In the genomic region with DNA sequence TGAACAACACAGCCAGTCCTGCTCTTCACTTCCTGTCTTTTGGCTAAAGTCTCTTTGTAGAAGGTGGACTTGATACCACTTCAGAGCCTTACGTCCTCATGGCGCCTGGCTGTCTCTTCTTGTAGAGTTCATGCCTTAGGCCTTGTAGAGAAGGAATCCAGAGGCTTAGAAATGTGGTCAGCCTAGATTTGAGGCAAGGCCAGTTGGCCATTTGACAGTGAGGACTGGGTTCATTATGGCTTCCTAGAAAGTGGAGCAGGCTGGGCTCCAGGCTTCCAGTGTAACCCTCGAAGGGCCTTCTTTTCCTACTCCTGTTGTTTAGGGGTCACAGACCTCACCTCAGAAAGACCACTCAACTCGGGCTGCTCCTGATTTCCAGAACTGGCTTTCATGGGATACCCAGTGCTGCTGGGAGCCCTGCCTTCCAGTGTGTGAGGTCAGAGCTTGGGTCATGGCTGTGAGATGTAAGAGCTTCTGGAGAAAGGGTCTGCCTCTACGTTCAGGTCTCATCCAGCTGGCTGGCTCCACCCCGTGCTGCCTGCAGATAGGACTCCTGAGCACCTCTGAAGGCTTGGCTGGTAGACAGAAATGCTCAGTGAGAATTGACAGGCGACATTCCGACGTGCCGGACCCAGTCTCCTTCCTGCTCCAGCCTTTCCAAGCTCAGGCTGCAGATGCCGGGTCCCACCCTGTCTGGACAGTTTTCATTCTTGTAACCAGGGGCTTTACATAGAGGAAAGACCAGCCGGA, we compare ENCODE assay signal across 20 mouse cellular contexts. TPM values are rescaled to one million over a fixed set of nuclear protein-coding genes. Genes with fewer than 3 reads are reported as not detected.
DNase-seq lines count a peak whose midpoint lies in the region; ATAC-seq lines count a peak whose summit lies in the region.
"Had no signal": no experiment of that assay in that cellular context is flagged by ENCODE, and none has a peak within 500 bp of the region (broad histone marks: within the 10 kb centered on the region; RNA-seq: fewer than 3 reads in every experiment).

No protein-coding gene starts in this region.

- H3K27ac ChIP-seq in heart, embryonic 11.5 days (ENCODE audit: low read depth, low read length), result peak overlapping the region; percentile 70
- H3K27ac ChIP-seq: embryonic facial prominence, embryonic 10.5 days; forebrain, embryonic 15.5 days; hindbrain, embryonic 15.5 days; kidney, postnatal 0 days; limb, embryonic 10.5 days; liver, embryonic 15.5 days; lung, embryonic 15.5 days; stomach, embryonic 15.5 days had no signal

- H3K27me3 ChIP-seq in heart, embryonic 11.5 days (ENCODE audit: control insufficient read depth, insufficient read depth, low read length), result no peaks in the 10 kb centered on the region
- H3K27me3 ChIP-seq: forebrain, embryonic 15.5 days; hindbrain, embryonic 15.5 days; liver, embryonic 15.5 days; lung, embryonic 15.5 days; stomach, embryonic 15.5 days had no signal

- no peak overlapping the region for H3K4me2 ChIP-seq in heart, embryonic 11.5 days
- H3K4me2 ChIP-seq: forebrain, embryonic 15.5 days; hindbrain, embryonic 15.5 days; liver, embryonic 15.5 days; lung, embryonic 15.5 days; midbrain, embryonic 11.5 days; stomach, embryonic 15.5 days had no signal

- no peak for ATAC-seq in heart, embryonic 11.5 days (replicated peaks; ENCODE audit: insufficient number of reproducible peaks, low FRiP score, low TSS enrichment)
- ATAC-seq: forebrain, embryonic 15.5 days had no signal

- 54% methylated on average over 12 of the region's 12 CpGs for WGBS in heart, embryonic 11.5 days (ENCODE audit: insufficient replicate concordance)

- no peaks in the 10 kb centered on the region for H3K9me3 ChIP-seq in heart, embryonic 11.5 days (replicated peaks; ENCODE audit: control insufficient read depth, low read length)
- H3K9me3 ChIP-seq: embryonic facial prominence, embryonic 10.5 days; forebrain, embryonic 15.5 days; hindbrain, embryonic 15.5 days; limb, embryonic 10.5 days; liver, embryonic 15.5 days; lung, embryonic 15.5 days; stomach, embryonic 15.5 days had no signal

- no peak overlapping the region for H3K4me3 ChIP-seq in heart, embryonic 11.5 days (ENCODE audit: low read depth, low read length)
- H3K4me3 ChIP-seq: embryonic facial prominence, embryonic 10.5 days; forebrain, embryonic 15.5 days; hindbrain, embryonic 15.5 days; limb, embryonic 10.5 days; liver, embryonic 15.5 days; lung, embryonic 15.5 days; stomach, embryonic 15.5 days had no signal

- H3K36me3 ChIP-seq in heart, embryonic 11.5 days (ENCODE audit: control insufficient read depth, insufficient read depth, low read length), result peaks cover under 1% of the 10 kb centered on the region; the same call in 1 of the 2 replicates
- H3K36me3 ChIP-seq: forebrain, embryonic 15.5 days; hindbrain, embryonic 15.5 days; stomach, embryonic 15.5 days had no signal

- DNase-seq in heart, postnatal 25 days (ENCODE audit: low spot score), result no peak
- DNase-seq in 3T3-L1 (ENCODE audit: low read depth, low spot score) (peak; percentile 23), ZHBTc4 (ENCODE audit: low read depth, low spot score) (peak; percentile 24)
- DNase-seq in heart, postnatal 4 days, result peak; percentile 40
- DNase-seq in embryo, embryonic 10.5 days (ENCODE audit: low spot score), result no peak
- DNase-seq in spleen, adult 18-20 months, result no peak
- DNase-seq: adrenal gland, postnatal 36 days; cerebellum, adult 9-11 months; kidney, adult 2 months; liver had no signal

- H3K4me1 ChIP-seq in heart, embryonic 11.5 days (ENCODE audit: control insufficient read depth, insufficient read depth, low read length), result peaks cover 30% of the 10 kb centered on the region
- H3K4me1 ChIP-seq: hindbrain, embryonic 15.5 days had no signal

- H3K9ac ChIP-seq in heart, embryonic 11.5 days (ENCODE audit: low read depth, low read length), result no peak overlapping the region
- H3K9ac ChIP-seq: forebrain, embryonic 15.5 days; hindbrain, embryonic 15.5 days; liver, embryonic 15.5 days; lung, embryonic 15.5 days; stomach, embryonic 15.5 days had no signal

- intact Hi-C loops in heart, postnatal 25 days (cut with DNase I), result no loop called here

RNA-seq across cellular contexts. Expression of a gene that starts 15.5 kb away (rescaled TPM):
- 21.5 and 24.4 TPM in 2 replicates for polyA plus RNA-seq in heart, embryonic 11.5 days (2014; fragmentation: Nextera tagmentation; extraction: Ambion mirVana)
- total RNA-seq in heart, postnatal 25 days (2021), result 10 to 100 TPM; 12.0 to 12.6 TPM
- total RNA-seq in heart, postnatal 4 days (2021), result 10 to 100 TPM; 17.0 to 19.1 TPM

RNA-seq across cellular contexts. Expression of a gene that starts 16.7 kb away (rescaled TPM):
- 112 and 130 TPM in 2 replicates for polyA plus RNA-seq in heart, embryonic 11.5 days (2014; fragmentation: Nextera tagmentation; extraction: Ambion mirVana)
- total RNA-seq in heart, postnatal 25 days (2021), result 10 to 100 TPM; 89.3 to 94.8 TPM
- 100 to 1,000 TPM; 126 to 130 TPM for total RNA-seq in heart, postnatal 4 days (2021)

Comparison
In these comparisons a context has a peak if more than half of its experiments do, and no peak if none do; other contexts are left out.
1. DNase-seq: peak in 3T3-L1 (single experiment), ZHBTc4 (single experiment) and heart, postnatal 4 days (single experiment); none in heart, postnatal 25 days (single experiment), embryo, embryonic 10.5 days (single experiment) and spleen, adult 18-20 months (0 of 2).